Mouse (Mus musculus) embryonic facial prominence, embryonic 10.5 days (tissue): Measurements from ENCODE around the gene Tmem199. TPM values are rescaled to one million over a fixed set of nuclear protein-coding genes. Genes with fewer than 3 reads are reported as not detected.

Experiments used
- DNase-seq: peaks from one replicate; pipeline ENCODE4 v3.0.0-alpha.2; 2017; ENCODE audit warnings: low spot score
- H3K27ac ChIP-seq: fragments of 300-500 bp; sonication (generic); replicated peaks from 2 replicates; pipeline ENCODE4 v1.5.1; 2016; ENCODE audit warnings: mild to moderate bottlenecking
- H3K27me3 ChIP-seq: fragments of 300-500 bp; sonication (generic); replicated peaks from 2 replicates; pipeline ENCODE4 v1.6.1; 2016; ENCODE audit warnings: low read depth, mild to moderate bottlenecking; ENCODE audit not compliant: poor library complexity, severe bottlenecking
- H3K36me3 ChIP-seq: fragments of 300-500 bp; sonication (generic); replicated peaks from 2 replicates; pipeline ENCODE4 v1.6.1; 2016; ENCODE audit warnings: mild to moderate bottlenecking, moderate library complexity
- H3K4me1 ChIP-seq: fragments of 300-500 bp; sonication (generic); 2 replicates; pipeline ENCODE4 v1.6.1; 2016
- H3K4me3 ChIP-seq: fragments of 300-500 bp; sonication (generic); 2 replicates; pipeline ENCODE4 v1.5.1; 2016; ENCODE audit warnings: mild to moderate bottlenecking, moderate library complexity
- H3K9me3 ChIP-seq: fragments of 300-500 bp; sonication (generic); 2 replicates; pipeline ENCODE4 v1.6.1; 2016; ENCODE audit warnings: mild to moderate bottlenecking
- WGBS: fragments of 180-500 bp; shearing (Covaris S2); methylation state at CpG from one replicate; pipeline ENCODE4 v1.1.7; 2016; 5-methylcytosine and 5-hydroxymethylcytosine counted together
- polyA plus RNA-seq: library from polyadenylated mRNA; unstranded; fragments of >200 nt; fragmentation: Nextera tagmentation; extraction: Ambion mirVana; gene quantifications from 2 replicates; pipeline ENCODE4 v1.2.1, GENCODE M21; 2016

The Tmem199 gene
- polyA plus RNA-seq, 1 experiment from 2014 or later: 75.9 TPM

DNA sequence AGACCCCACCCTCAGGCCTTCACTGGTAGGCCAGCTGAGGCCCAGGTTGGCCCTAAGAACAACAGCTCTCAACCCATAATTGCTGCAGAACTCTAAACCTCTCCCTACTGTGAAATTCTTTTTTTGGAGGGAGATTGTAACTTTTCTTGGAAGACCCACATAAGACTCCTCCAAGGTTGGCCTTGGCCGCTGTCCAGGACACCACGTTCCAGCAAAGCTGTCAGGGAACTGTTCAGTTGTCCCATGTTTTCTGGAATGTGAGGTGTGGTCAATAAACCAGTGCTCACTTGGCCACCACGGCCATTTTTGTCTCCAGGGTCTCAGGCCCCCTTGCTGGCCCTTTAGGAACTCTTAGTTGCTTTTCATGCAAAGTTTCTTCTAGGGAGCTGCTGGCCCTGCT, 9.9 kb upstream of the Tmem199 start:
- Histone ChIP-seq H3K4me3 (no peak overlapping the region), H3K27ac (no peak overlapping the region), H3K4me1 (no peaks in the 10 kb centered on the region), H3K36me3 (peaks cover 97% of the 10 kb centered on the region), H3K27me3 (no peaks in the 10 kb centered on the region), H3K9me3 (no peaks in the 10 kb centered on the region)
- no peak for DNase-seq
- 96% methylated on average over 3 of the region's 3 CpGs for WGBS

DNA sequence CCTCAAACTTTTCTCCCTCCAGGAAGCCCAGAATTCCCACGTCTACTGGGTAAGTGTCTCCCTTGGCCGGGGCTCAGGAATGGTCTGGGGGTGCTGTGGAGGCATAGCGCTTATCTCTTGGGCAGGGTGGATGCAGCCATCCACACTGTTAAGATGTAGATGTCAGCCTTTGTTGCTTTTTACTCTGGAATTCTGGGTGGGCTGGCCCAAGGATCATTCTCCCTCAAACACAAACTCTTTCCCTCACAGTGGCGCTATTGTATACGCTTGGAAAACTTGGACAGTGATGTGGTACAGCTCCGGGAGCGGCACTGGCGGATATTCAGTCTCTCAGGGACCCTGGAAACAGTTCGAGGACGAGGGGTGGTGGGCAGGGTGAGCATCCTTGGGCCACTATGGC, 7.0 kb upstream of the Tmem199 start:
- H3K4me3 ChIP-seq: no peak overlapping the region
- H3K9me3 ChIP-seq: no peaks in the 10 kb centered on the region
- no peaks in the 10 kb centered on the region for H3K27me3 ChIP-seq
- no peak overlapping the region for H3K27ac ChIP-seq
- 0 out of 2 replicates have a peak, but pooled peaks cover under 1% of the 10 kb centered on the region for H3K4me1 ChIP-seq
- DNase-seq: no peak
- peaks cover 97% of the 10 kb centered on the region for H3K36me3 ChIP-seq
- WGBS: 95% methylated on average over 10 of the region's 10 CpGs

DNA sequence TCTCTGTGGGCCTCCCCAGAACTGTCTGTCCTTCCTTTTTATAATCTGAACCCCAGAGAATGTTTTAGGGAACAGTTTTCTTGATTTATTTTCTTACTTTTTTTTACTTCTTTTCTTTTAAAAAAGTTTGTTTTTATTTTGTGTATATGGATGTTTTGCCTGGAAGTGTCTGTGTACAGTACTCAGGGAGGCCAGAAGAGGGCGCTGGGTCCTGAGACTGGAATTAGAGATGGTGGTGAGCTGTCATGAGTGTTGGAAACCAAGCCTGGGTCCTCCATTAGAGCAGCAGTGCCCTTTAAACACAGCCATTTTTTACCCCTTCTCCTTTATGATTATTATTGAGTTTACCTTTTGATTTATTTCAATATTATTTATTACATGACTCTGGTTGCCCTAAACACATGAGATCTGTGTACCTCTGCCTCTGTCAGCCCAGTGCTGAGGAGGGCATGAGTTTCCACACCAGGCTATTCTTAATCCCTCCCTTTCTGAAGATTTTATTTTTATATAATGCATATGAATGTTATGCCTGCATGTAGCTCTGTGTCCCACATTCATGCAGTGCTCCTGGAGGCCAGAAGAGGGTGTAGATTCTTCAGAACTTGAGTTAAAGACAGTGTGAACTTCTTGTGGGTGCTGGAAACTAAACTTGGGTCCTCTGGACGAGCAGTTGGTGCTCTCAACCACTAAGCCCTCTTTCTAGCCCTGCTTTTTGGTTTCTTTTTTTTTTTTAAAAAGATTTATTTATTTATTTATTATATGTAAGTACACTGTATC, 3.8 kb upstream of the Tmem199 start:
- 56% methylated on average over 2 of the region's 2 CpGs for WGBS
- Histone ChIP-seq H3K9me3 (no peaks in the 10 kb centered on the region), H3K4me1 (peaks cover 22% of the 10 kb centered on the region), H3K4me3 (no peak overlapping the region), H3K36me3 (peaks cover 71% of the 10 kb centered on the region), H3K27ac (no peak overlapping the region), H3K27me3 (no peaks in the 10 kb centered on the region)
- DNase-seq: no peak

DNA sequence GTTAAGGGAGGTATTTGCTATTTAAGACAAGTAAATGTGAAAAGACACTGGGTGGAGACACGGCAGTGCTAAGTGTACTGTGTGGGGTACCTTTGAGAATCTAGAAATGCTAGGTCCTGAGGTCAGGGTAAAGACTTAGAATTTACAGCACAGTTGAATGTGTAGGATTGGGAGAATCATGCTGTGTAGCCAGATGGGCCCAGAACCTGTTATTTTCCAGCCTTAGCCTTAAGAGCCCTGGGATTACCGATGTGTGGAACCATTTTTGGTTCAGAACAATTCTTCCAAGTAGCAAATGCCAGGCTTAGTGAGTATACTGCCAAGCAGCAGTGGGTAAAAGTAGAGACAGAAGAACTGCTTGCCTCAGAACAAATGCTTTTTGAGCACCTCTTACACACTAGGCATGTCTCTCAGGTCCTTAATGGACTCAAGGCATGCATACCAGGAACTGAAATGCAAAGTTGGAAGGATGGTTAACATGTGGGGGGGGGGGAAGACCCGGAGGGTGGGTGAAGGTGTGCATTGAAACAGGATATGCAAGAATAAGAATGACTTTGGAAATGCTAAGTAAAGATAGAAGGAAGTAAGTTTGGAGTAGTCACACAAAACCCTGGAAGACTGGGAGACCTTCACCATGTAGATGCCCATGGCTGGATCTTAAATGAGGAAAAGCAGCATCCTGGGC, 1.3 kb upstream of the Tmem199 start:
- H3K36me3 ChIP-seq: peaks cover 66% of the 10 kb centered on the region
- peak overlapping the region; percentile 86 for H3K4me3 ChIP-seq
- H3K27ac ChIP-seq: peak overlapping the region; percentile 94
- H3K4me1 ChIP-seq: peaks cover 22% of the 10 kb centered on the region
- H3K27me3 ChIP-seq: no peaks in the 10 kb centered on the region
- 85% methylated on average over 3 of the region's 3 CpGs for WGBS
- DNase-seq: no peak
- no peaks in the 10 kb centered on the region for H3K9me3 ChIP-seq

DNA sequence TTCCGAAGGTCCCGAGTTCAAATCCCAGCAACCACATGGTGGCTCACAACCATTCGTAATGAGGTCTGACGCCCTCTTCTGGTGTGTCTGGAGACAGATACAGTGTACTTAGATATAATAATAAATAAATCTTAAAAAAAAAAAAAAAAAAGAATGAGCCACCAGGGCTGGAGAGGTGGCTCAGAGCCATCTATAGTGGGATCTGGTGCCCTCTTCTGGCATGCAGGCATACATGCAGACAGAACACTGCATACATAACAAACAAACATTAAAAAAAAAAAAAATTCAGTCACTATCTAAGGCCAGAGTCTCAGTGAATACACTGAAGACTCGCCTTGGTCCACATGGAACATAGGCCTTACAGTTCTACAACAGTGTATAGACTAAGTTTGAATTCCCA, 2.8 kb downstream of the Tmem199 start:
- Histone ChIP-seq H3K27me3 (no peaks in the 10 kb centered on the region), H3K9me3 (no peaks in the 10 kb centered on the region), H3K4me3 (no peak overlapping the region), H3K36me3 (peaks cover 62% of the 10 kb centered on the region), H3K27ac (no peak overlapping the region), H3K4me1 (peaks cover 22% of the 10 kb centered on the region)
- WGBS: 82% methylated on average over 5 of the region's 5 CpGs
- DNase-seq: no peak

DNA sequence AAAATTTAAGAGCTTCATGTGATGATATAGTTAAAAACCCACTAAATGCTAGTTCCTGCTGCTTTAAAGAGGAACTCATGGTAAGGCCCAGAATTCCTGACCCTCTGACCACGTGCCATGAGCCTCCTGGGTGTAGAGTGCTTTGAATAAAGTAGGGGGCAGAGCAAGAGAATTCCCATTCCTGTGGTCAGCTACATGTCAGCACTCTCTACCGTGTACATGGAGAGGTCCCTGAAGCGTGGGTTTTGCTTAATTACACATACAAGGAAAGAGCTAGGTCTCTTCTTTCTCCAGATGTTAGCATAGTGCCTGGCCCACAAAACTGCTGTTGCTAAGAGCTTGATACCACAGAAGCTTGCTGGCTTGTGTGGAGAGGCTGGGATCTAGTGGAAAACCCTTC, 6.5 kb downstream of the Tmem199 start:
- no peak for DNase-seq
- Histone ChIP-seq H3K27ac (no peak overlapping the region), H3K9me3 (no peaks in the 10 kb centered on the region), H3K27me3 (peaks cover 16% of the 10 kb centered on the region), H3K4me1 (no peaks in the 10 kb centered on the region; the same call in 1 of the 2 replicates), H3K36me3 (peaks cover 54% of the 10 kb centered on the region), H3K4me3 (no peak overlapping the region)
- WGBS: 79% methylated on average over 3 of the region's 3 CpGs

DNA sequence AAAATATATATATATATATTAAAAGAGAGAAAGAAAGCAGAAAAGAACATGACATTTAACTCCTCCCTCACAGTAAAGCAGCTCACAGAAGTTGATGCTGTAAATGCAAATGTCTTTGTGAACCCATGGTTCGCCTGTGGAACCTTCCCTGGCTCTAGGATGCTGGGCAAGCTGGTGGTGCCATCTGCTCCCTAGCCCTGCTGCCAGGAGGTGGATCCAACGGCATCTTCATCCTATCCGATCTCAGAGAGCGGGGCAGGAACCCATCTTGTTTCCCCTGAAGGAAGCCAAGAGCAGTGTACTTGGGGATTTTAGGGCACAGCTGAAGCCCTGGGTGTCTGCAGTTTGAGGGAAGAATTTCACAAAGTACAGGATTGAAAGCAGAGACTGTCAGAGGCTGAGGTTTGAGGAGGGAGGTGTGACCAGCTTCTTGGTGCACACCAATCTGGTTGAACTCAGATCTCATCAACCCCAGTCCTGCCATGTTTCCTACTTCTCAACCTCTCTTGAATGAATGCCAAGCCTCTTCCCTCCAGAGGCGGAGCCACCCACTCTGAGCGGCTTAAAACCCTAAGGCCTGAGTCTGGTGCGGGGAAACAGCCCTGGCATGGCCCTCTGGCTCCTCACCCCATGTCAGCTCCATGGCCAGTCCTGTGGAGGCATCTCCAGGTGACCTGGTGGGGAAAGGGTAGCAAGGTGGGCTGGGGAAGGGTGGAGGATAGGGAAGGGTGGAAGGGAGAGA, 8.9 kb downstream of the Tmem199 start, which contains the start of gene Sebox:
Sebox (plus strand) TSS at position 539 of the 742 bp plus-strand sequence.
- no peak for DNase-seq
- no peak within 1 kb of the TSS for H3K27ac ChIP-seq
- H3K36me3 ChIP-seq: peaks cover 33% of the 10 kb centered on the region
- peaks cover 11% of the 10 kb centered on the region for H3K4me1 ChIP-seq
- H3K9me3 ChIP-seq: no peaks in the 10 kb centered on the region
- no peak within 1 kb of the TSS for H3K4me3 ChIP-seq
- WGBS: 76% methylated on average over 7 of the region's 7 CpGs
- peaks cover 39% of the 10 kb centered on the region for H3K27me3 ChIP-seq

DNA sequence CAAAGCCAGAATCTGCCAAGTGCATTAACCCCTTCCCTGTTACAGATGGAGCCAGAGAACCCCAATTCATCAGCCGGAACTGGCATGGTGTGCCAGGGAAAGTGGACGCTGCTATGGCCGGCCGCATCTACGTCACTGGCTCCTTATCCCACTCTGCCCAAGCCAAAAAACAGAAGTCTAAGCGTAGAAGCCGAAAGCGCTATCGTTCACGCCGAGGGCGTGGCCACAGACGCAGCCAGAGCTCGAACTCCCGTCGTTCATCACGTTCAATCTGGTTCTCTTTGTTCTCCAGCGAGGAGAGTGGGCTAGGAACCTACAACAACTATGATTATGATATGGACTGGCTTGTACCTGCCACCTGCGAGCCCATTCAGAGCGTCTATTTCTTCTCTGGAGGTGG, 10.4 kb downstream of the Tmem199 start:
- DNase-seq: no peak
- Histone ChIP-seq H3K27me3 (peaks cover 46% of the 10 kb centered on the region), H3K36me3 (peaks cover 17% of the 10 kb centered on the region), H3K4me1 (peaks cover 27% of the 10 kb centered on the region), H3K4me3 (no peak overlapping the region), H3K9me3 (no peaks in the 10 kb centered on the region), H3K27ac (no peak overlapping the region)
- WGBS: 82% methylated on average over 20 of the region's 20 CpGs

DNA sequence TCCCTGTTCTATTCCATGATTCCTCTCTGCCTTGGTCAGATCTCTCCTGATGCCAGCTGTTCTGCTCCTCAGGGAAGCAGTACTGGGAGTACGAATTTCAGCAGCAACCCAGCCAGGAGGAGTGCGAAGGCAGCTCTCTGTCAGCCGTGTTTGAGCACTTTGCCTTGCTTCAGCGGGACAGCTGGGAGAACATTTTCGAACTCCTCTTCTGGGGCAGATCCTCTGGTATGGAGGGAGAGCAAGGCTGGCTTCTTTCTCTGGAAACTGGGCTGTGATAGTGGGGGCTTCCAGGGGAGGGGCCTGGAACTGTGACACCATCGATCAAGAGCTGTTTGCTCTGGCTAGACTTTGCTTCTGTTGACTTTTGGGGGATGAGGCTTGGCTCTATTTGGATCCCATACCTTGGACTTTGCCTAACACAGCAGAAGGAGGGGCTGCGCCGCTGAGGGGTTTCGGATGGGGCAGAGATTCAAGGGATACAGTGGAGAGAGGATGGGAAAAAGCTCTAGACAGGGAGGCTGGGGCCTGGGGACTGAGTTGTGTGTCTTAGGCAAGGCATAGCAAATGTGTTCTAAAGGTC, 11.3 kb downstream of the Tmem199 start:
- DNase-seq: no peak
- Histone ChIP-seq H3K27ac (no peak overlapping the region), H3K36me3 (peaks cover 9% of the 10 kb centered on the region), H3K9me3 (no peaks in the 10 kb centered on the region), H3K4me1 (peaks cover 29% of the 10 kb centered on the region), H3K27me3 (peaks cover 54% of the 10 kb centered on the region), H3K4me3 (no peak overlapping the region)
- WGBS: 81% methylated on average over 9 of the region's 9 CpGs

DNA sequence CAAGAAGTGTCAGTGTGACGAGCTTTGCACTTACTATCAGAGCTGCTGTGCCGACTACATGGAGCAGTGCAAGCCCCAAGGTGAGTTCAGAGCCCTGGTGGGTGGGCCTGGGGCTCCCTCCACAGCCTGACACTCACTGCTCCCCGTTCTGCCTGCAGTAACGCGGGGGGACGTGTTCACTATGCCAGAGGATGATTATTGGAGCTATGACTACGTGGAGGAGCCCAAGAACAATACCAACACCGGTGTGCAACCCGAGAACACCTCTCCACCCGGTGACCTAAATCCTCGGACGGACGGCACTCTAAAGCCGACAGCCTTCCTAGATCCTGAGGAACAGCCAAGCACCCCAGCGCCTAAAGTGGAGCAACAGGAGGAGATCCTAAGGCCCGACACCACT, 12.4 kb downstream of the Tmem199 start:
- WGBS: 49% methylated on average over 16 of the region's 16 CpGs
- DNase-seq: no peak
- Histone ChIP-seq H3K4me1 (peaks cover 29% of the 10 kb centered on the region), H3K36me3 (no peaks in the 10 kb centered on the region), H3K9me3 (no peaks in the 10 kb centered on the region), H3K27ac (peak overlapping the region; percentile 35; the same call in 1 of the 2 replicates), H3K4me3 (peak overlapping the region; percentile 2; the same call in 1 of the 2 replicates), H3K27me3 (peaks cover 66% of the 10 kb centered on the region)

DNA sequence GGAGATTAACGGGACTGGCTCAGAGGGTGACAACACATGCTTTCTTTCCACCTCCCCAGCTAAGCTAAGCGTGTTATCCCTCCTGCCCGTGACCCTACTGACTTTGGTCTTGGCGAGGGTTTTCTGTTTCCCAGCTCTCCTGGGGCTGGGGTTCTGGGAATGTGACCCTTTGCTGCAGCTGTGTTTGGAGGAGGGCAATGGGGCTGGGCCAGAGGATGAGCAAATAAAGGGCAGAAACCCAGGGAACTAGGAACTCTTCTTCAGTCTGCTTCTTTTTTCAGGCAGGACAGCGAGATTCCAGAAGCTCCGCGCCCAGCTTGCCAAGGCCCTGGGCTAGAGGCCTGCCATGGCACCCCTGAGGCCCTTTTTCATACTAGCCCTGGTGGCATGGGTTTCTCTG, 13.0 kb downstream of the Tmem199 start, which contains the start of gene Vtn:
Vtn (plus strand) TSS at position 88 of the 400 bp plus-strand sequence.
- Histone ChIP-seq H3K4me1 (peaks cover 29% of the 10 kb centered on the region), H3K4me3 (peak within 1 kb of the TSS; percentile 71), H3K36me3 (no peaks in the 10 kb centered on the region), H3K9me3 (no peaks in the 10 kb centered on the region), H3K27ac (peak within 1 kb of the TSS; percentile 71), H3K27me3 (peaks cover 71% of the 10 kb centered on the region)
- WGBS: 56% methylated on average over 7 of the region's 7 CpGs
- DNase-seq: no peak
